In genomic region chr17:63878889-63879288, GRCm38 (mm10) we compare ENCODE assay signal across 15 mouse cellular contexts. TPM values are rescaled to one million over a fixed set of nuclear protein-coding genes. Genes with fewer than 3 reads are reported as not detected.
A peak's percentile ranks its signal among the peaks of the same experiment; 100 is the strongest.
DNase-seq lines count a peak whose midpoint lies in the region; ATAC-seq lines count a peak whose summit lies in the region.
"Had no signal": no experiment of that assay in that cellular context is flagged by ENCODE, and none has a peak within 500 bp of the region (broad histone marks: within the 10 kb centered on the region; RNA-seq: fewer than 3 reads in every experiment).

No protein-coding gene starts in this region.

- no peak for DNase-seq in forebrain, embryonic 11.5 days (ENCODE audit: low spot score)
- DNase-seq in hindbrain, embryonic 14.5 days (ENCODE audit: low spot score), result no peak
- peak; percentile 25 to 41 for DNase-seq in right cerebral cortex, adult 2 months (ENCODE audit: low spot score in 2 of 2)
- no peak for DNase-seq in right cerebral cortex, postnatal 14 days
- peak; percentile 28 for DNase-seq in skeletal muscle tissue, adult 2 months (ENCODE audit: low read depth, low spot score)
- DNase-seq in lung, postnatal 36 days, result no peak
- DNase-seq: adrenal gland, adult 2 months; cerebellum, postnatal 36 days; kidney, postnatal 10 days; liver, postnatal 0 days; right cerebral cortex, postnatal 4 days had no signal

- no peaks in the 10 kb centered on the region for H3K27me3 ChIP-seq in forebrain, embryonic 15.5 days
- H3K27me3 ChIP-seq in forebrain, embryonic 11.5 days (ENCODE audit: control insufficient read depth, insufficient read depth, low read length), result no peaks in the 10 kb centered on the region
- H3K27me3 ChIP-seq in hindbrain, embryonic 13.5 days, result no peaks in the 10 kb centered on the region
- no peaks in the 10 kb centered on the region for H3K27me3 ChIP-seq in hindbrain, embryonic 14.5 days (ENCODE audit: control insufficient read depth, insufficient read depth, low read length)

- no peaks in the 10 kb centered on the region for H3K4me1 ChIP-seq in forebrain, embryonic 15.5 days
- H3K4me1 ChIP-seq in forebrain, embryonic 11.5 days (replicated peaks; ENCODE audit: control insufficient read depth, insufficient read depth, low read length), result no peaks in the 10 kb centered on the region
- no peaks in the 10 kb centered on the region for H3K4me1 ChIP-seq in hindbrain, embryonic 13.5 days (replicated peaks)
- H3K4me1 ChIP-seq in hindbrain, embryonic 14.5 days (replicated peaks; ENCODE audit: control insufficient read depth, insufficient read depth, low read length), result no peaks in the 10 kb centered on the region

- H3K9me3 ChIP-seq in forebrain, embryonic 15.5 days, result no peaks in the 10 kb centered on the region
- no peaks in the 10 kb centered on the region for H3K9me3 ChIP-seq in forebrain, embryonic 11.5 days (ENCODE audit: control insufficient read depth, low read length)
- no peaks in the 10 kb centered on the region for H3K9me3 ChIP-seq in hindbrain, embryonic 13.5 days
- no peaks in the 10 kb centered on the region for H3K9me3 ChIP-seq in hindbrain, embryonic 14.5 days (ENCODE audit: control insufficient read depth, low read length)

- H3K36me3 ChIP-seq in forebrain, embryonic 15.5 days, result no peaks in the 10 kb centered on the region
- no peaks in the 10 kb centered on the region for H3K36me3 ChIP-seq in forebrain, embryonic 11.5 days (ENCODE audit: control insufficient read depth, insufficient read depth, low read length)
- H3K36me3 ChIP-seq in hindbrain, embryonic 13.5 days, result no peaks in the 10 kb centered on the region
- H3K36me3 ChIP-seq in hindbrain, embryonic 14.5 days (replicated peaks; ENCODE audit: control insufficient read depth, insufficient read depth), result no peaks in the 10 kb centered on the region

- WGBS in forebrain, embryonic 15.5 days, result 73% methylated on average over 4 of the region's 4 CpGs
- 88% methylated on average over 4 of the region's 4 CpGs for WGBS in forebrain, embryonic 11.5 days
- 64% methylated on average over 4 of the region's 4 CpGs for WGBS in hindbrain, embryonic 13.5 days
- WGBS in hindbrain, embryonic 14.5 days, result 58% methylated on average over 4 of the region's 4 CpGs

- ATAC-seq in forebrain, embryonic 15.5 days (replicated peaks), result 0 out of 2 replicates have a peak, but pooled peaks have one; percentile 55
- ATAC-seq in forebrain, embryonic 11.5 days (replicated peaks; ENCODE audit: low FRiP score), result no peak
- peak; percentile 52; the same call in 1 of the 2 replicates for ATAC-seq in hindbrain, embryonic 13.5 days (ENCODE audit: low FRiP score)
- no peak for ATAC-seq in hindbrain, embryonic 14.5 days (ENCODE audit: low FRiP score)
- ATAC-seq: liver, postnatal 0 days had no signal

- H3K27ac ChIP-seq in forebrain, embryonic 15.5 days (replicated peaks), result no peak overlapping the region
- H3K27ac ChIP-seq in forebrain, embryonic 11.5 days (ENCODE audit: low read depth, low read length), result no peak overlapping the region
- H3K27ac ChIP-seq in hindbrain, embryonic 13.5 days, result 0 out of 2 replicates have a peak overlapping the region, but pooled peaks have one; percentile 8
- no peak overlapping the region for H3K27ac ChIP-seq in hindbrain, embryonic 14.5 days
- H3K27ac ChIP-seq: heart, adult 2 months had no signal

- no peak overlapping the region for H3K9ac ChIP-seq in forebrain, embryonic 15.5 days (replicated peaks)
- no peak overlapping the region for H3K9ac ChIP-seq in forebrain, embryonic 11.5 days (ENCODE audit: low read length)
- H3K9ac ChIP-seq in hindbrain, embryonic 13.5 days, result no peak overlapping the region
- H3K9ac ChIP-seq in hindbrain, embryonic 14.5 days, result no peak overlapping the region
- H3K9ac ChIP-seq: liver, postnatal 0 days had no signal

- H3K4me3 ChIP-seq in forebrain, embryonic 15.5 days, result no peak overlapping the region
- no peak overlapping the region for H3K4me3 ChIP-seq in forebrain, embryonic 11.5 days (ENCODE audit: low read depth, low read length)
- H3K4me3 ChIP-seq in hindbrain, embryonic 13.5 days, result no peak overlapping the region
- H3K4me3 ChIP-seq in hindbrain, embryonic 14.5 days (replicated peaks; ENCODE audit: low read length), result no peak overlapping the region
- H3K4me3 ChIP-seq: erythroblast, embryonic 14.5 days; heart, adult 2 months had no signal

- H3K4me2 ChIP-seq in forebrain, embryonic 15.5 days (replicated peaks), result no peak overlapping the region
- no peak overlapping the region for H3K4me2 ChIP-seq in forebrain, embryonic 11.5 days (ENCODE audit: low read depth, low read length, severe bottlenecking)
- no peak overlapping the region for H3K4me2 ChIP-seq in hindbrain, embryonic 13.5 days
- H3K4me2 ChIP-seq in hindbrain, embryonic 14.5 days (replicated peaks), result no peak overlapping the region

RNA-seq across cellular contexts. Expression of gene A930002H24Rik, which starts 15.3 kb away (rescaled TPM):
- 2.0 and 2.9 TPM in 2 replicates for polyA plus RNA-seq in forebrain, embryonic 15.5 days (2015; fragmentation: Nextera tagmentation; extraction: Ambion mirVana)
- polyA plus RNA-seq in forebrain, embryonic 11.5 days (2014; fragmentation: Nextera tagmentation; extraction: Ambion mirVana), result 2.1 and 4.1 TPM in 2 replicates
- polyA plus RNA-seq in hindbrain, embryonic 13.5 days (2015; fragmentation: Nextera tagmentation; extraction: Ambion mirVana), result 2.1 and 2.8 TPM in 2 replicates
- 1.9 and 3.0 TPM in 2 replicates for polyA plus RNA-seq in hindbrain, embryonic 14.5 days (2014; fragmentation: Nextera tagmentation; extraction: Ambion mirVana)

RNA-seq across cellular contexts. Expression of gene Fer, which starts 16.0 kb away (rescaled TPM):
- 33.2 and 33.7 TPM in 2 replicates for polyA plus RNA-seq in forebrain, embryonic 15.5 days (2015; fragmentation: Nextera tagmentation; extraction: Ambion mirVana)
- polyA plus RNA-seq in forebrain, embryonic 11.5 days (2014; fragmentation: Nextera tagmentation; extraction: Ambion mirVana), result 36.3 and 40.3 TPM in 2 replicates
- polyA plus RNA-seq in hindbrain, embryonic 13.5 days (2015; fragmentation: Nextera tagmentation; extraction: Ambion mirVana), result 36.1 and 37.9 TPM in 2 replicates
- polyA plus RNA-seq in hindbrain, embryonic 14.5 days (2014; fragmentation: Nextera tagmentation; extraction: Ambion mirVana), result 35.8 and 36.8 TPM in 2 replicates

Comparison
In these comparisons a context has a peak if more than half of its experiments do, and no peak if none do; other contexts are left out.
1. ATAC-seq: peak in forebrain, embryonic 15.5 days (single experiment) and hindbrain, embryonic 13.5 days (single experiment); none in forebrain, embryonic 11.5 days (single experiment) and hindbrain, embryonic 14.5 days (single experiment).
2. DNase-seq: peak in right cerebral cortex, adult 2 months (2 of 2) and skeletal muscle tissue, adult 2 months (single experiment); none in forebrain, embryonic 11.5 days (single experiment), hindbrain, embryonic 14.5 days (single experiment), right cerebral cortex, postnatal 14 days (single experiment) and lung, postnatal 36 days (single experiment).